Mouse (Mus musculus) thymus, postnatal 4 days (tissue): ENCODE measurements around the gene Hmg20b.
A peak's percentile ranks its signal among the peaks of the same experiment; 100 is the strongest.

Experiments used
- DNase-seq: peaks from one replicate; pipeline ENCODE4 v3.0.0; 2021

Gene Hmg20b

GRCm38 (mm10) chr10:81351678-81352291 is 1.5 kb upstream of the Hmg20b start:
- DNase-seq = peak; percentile 81

GRCm38 (mm10) chr10:81349961-81350350 is 324 bp downstream of the Hmg20b start:
- DNase-seq = no peak

GRCm38 (mm10) chr10:81349146-81349545 is 1.1 kb downstream of the Hmg20b start:
- peak; percentile 51 for DNase-seq

GRCm38 (mm10) chr10:81346453-81347067 is 3.7 kb downstream of the Hmg20b start:
- DNase-seq = peak; percentile 68

- no peak for DNase-seq
Observed at GRCm38 (mm10) chr10:81345162-81345534, 5.1 kb downstream of the Hmg20b start.

GRCm38 (mm10) chr10:81344421-81345161 is 5.7 kb downstream of the Hmg20b start:
- no peak for DNase-seq

GRCm38 (mm10) chr10:81342686-81343505 is 7.4 kb downstream of the Hmg20b start, which contains the start of gene Gipc3:
Gene Gipc3 (minus strand): TSS chr10:81343266.
- peak; percentile 62 for DNase-seq

- peak; percentile 94 for DNase-seq
Observed at GRCm38 (mm10) chr10:81341333-81341949, 8.8 kb downstream of the Hmg20b start.

GRCm38 (mm10) chr10:81340551-81341332 is 9.5 kb downstream of the Hmg20b start:
- DNase-seq = no peak

- DNase-seq = no peak
Observed at GRCm38 (mm10) chr10:81336558-81336957, 13.7 kb downstream of the Hmg20b start.

GRCm38 (mm10) chr10:81335393-81336340 is 14.6 kb downstream of the Hmg20b start:
- no peak for DNase-seq

- DNase-seq = no peak
Observed at GRCm38 (mm10) chr10:81334324-81334723, 16.0 kb downstream of the Hmg20b start.

- DNase-seq = no peak
Observed at GRCm38 (mm10) chr10:81332277-81332676, 18.0 kb downstream of the Hmg20b start.

- peak; percentile 56 for DNase-seq
Observed at GRCm38 (mm10) chr10:81330007-81330406, 20.3 kb downstream of the Hmg20b start.

GRCm38 (mm10) chr10:81329194-81329975 is 20.9 kb downstream of the Hmg20b start:
- DNase-seq = peak; percentile 91

- DNase-seq = peak; percentile 92
Observed at GRCm38 (mm10) chr10:81328386-81328785, 21.9 kb downstream of the Hmg20b start, which contains the start of gene Tbxa2r. Gene Tbxa2r (plus strand): TSS chr10:81328731.

- no peak for DNase-seq
Observed at GRCm38 (mm10) chr10:81327959-81328358, 22.3 kb downstream of the Hmg20b start.

- DNase-seq = peak; percentile 54
Observed at GRCm38 (mm10) chr10:81326858-81327257, 23.4 kb downstream of the Hmg20b start.

GRCm38 (mm10) chr10:81325781-81326180 is 24.5 kb downstream of the Hmg20b start:
- no peak for DNase-seq

GRCm38 (mm10) chr10:81325176-81325575 is 25.1 kb downstream of the Hmg20b start:
- no peak for DNase-seq
